Mouse (Mus musculus) thymus, adult 2 months (tissue): Measurements from ENCODE around the gene Clmp.

ENCODE experiments used
- CTCF ChIP-seq: fragments of 200-500 bp; IDR thresholded peaks from 2 replicates; pipeline ENCODE4 v1.5.1; 2012; ENCODE audit warnings: mild to moderate bottlenecking, control low read depth, low read length, moderate library complexity, borderline replicate concordance; ENCODE audit not compliant: control insufficient read depth, poor library complexity, insufficient read depth; ENCODE audit errors: extremely low read depth
- POLR2A ChIP-seq: fragments of 200-500 bp; IDR thresholded peaks from 2 replicates; pipeline ENCODE4 v1.6.1; 2012; ENCODE audit warnings: mild to moderate bottlenecking, low read length, control low read depth, moderate library complexity; ENCODE audit not compliant: control insufficient read depth, poor library complexity, insufficient read depth; ENCODE audit errors: extremely low read depth

DNA sequence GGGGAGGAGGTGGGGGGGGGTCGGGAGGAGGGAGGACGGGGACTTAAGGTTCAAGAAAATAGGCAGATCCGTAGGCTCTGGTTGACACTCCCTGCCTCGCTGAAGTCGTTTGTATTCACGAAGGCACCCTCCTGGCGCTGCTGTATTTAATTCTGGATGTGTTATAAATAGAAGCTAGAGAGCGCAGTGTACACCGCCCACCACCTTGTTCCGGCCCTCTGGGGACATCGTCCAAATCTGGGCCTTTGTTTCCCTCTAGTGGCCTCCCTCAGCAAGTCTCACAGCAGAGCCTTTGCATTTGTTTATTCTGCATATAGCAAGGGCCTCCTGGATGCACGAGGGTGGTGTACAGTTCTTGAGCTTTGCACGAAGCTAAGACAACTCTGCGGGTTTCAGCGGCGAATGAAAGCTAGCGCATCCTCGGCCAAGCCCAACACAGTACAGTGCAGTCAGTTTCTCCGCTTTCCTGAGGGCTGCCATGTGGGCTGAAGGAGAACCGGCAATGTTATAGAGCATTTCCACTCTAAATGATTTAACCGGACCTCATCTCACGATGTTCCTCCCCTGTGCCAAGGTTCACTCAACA, 72.0 kb downstream of the Clmp start:
- TF ChIP-seq POLR2A = no peak
- peak; percentile 46; the same call in 1 of the 2 replicates for TF ChIP-seq CTCF
